Comparison of ENCODE assay signal across 8 mouse cellular contexts in genomic region chr8:8992461-8993032, GRCm38 (mm10).
DNase-seq lines count a peak whose midpoint lies in the region; ATAC-seq lines count a peak whose summit lies in the region.

No protein-coding gene starts in this region.

- no peaks in the 10 kb centered on the region for H3K27me3 ChIP-seq in hindbrain, embryonic 14.5 days (ENCODE audit: control insufficient read depth, insufficient read depth, low read length)

- H3K4me3 ChIP-seq in hindbrain, embryonic 14.5 days (replicated peaks; ENCODE audit: low read length), result no peak overlapping the region

- H3K36me3 ChIP-seq in hindbrain, embryonic 14.5 days (replicated peaks; ENCODE audit: control insufficient read depth, insufficient read depth), result no peaks in the 10 kb centered on the region

- 3% methylated on average over 11 of the region's 11 CpGs for whole genome bisulfite sequencing in hindbrain, embryonic 14.5 days

- H3K9me3 ChIP-seq in hindbrain, embryonic 14.5 days (ENCODE audit: control insufficient read depth, low read length), result no peaks in the 10 kb centered on the region

- DNase-seq in T-cell, adult 2 months (ENCODE audit: low spot score), result peak; percentile 36
- DNase-seq in cerebellum, postnatal 10 days, result peak; percentile 94 to 95
- DNase-seq in frontal cortex, postnatal 25 days (ENCODE audit: low spot score in 2 of 2), result peak; percentile 69 to 85
- peak; percentile 97 for DNase-seq in hindbrain, embryonic 14.5 days (ENCODE audit: low spot score)
- peak; percentile 64 to 92 for DNase-seq in layer of hippocampus, postnatal 25 days (ENCODE audit: extremely low spot score in 1 of 2, low spot score in 1 of 2)
- DNase-seq in lung, postnatal 25 days (ENCODE audit: low spot score), result peak; percentile 86
- DNase-seq in right cerebral cortex, postnatal 10 days (ENCODE audit: low spot score in 2 of 2), result peak; percentile 86 to 92

- peak overlapping the region; percentile 68 for H3K27ac ChIP-seq in hindbrain, embryonic 14.5 days

- ATAC-seq in hindbrain, embryonic 14.5 days (ENCODE audit: low FRiP score), result 0 out of 2 replicates have a peak, but pooled peaks have one; percentile 13
- ATAC-seq in monocyte, adult 5-6 weeks (replicated peaks; ENCODE audit: insufficient number of reproducible peaks, low FRiP score, low TSS enrichment, poor library complexity, severe bottlenecking), result no peak

- peak overlapping the region; percentile 28; the same call in 1 of the 2 replicates for H3K9ac ChIP-seq in hindbrain, embryonic 14.5 days

- peak overlapping the region; percentile 27; the same call in 1 of the 2 replicates for H3K4me2 ChIP-seq in hindbrain, embryonic 14.5 days (replicated peaks)

- peaks cover 26% of the 10 kb centered on the region for H3K4me1 ChIP-seq in hindbrain, embryonic 14.5 days (replicated peaks; ENCODE audit: control insufficient read depth, insufficient read depth, low read length)

Comparison
In these comparisons a context has a peak if more than half of its experiments do, and no peak if none do; other contexts are left out.
1. DNase-seq: peak in every context shown above with its lines; median percentile 97 in hindbrain, embryonic 14.5 days; 94 in cerebellum, postnatal 10 days; 89 in right cerebral cortex, postnatal 10 days; 86 in lung, postnatal 25 days; 78 in layer of hippocampus, postnatal 25 days; 77 in frontal cortex, postnatal 25 days; 36 in T-cell, adult 2 months.